Comparison of ENCODE assay signal across 9 mouse cellular contexts in the genomic region with DNA sequence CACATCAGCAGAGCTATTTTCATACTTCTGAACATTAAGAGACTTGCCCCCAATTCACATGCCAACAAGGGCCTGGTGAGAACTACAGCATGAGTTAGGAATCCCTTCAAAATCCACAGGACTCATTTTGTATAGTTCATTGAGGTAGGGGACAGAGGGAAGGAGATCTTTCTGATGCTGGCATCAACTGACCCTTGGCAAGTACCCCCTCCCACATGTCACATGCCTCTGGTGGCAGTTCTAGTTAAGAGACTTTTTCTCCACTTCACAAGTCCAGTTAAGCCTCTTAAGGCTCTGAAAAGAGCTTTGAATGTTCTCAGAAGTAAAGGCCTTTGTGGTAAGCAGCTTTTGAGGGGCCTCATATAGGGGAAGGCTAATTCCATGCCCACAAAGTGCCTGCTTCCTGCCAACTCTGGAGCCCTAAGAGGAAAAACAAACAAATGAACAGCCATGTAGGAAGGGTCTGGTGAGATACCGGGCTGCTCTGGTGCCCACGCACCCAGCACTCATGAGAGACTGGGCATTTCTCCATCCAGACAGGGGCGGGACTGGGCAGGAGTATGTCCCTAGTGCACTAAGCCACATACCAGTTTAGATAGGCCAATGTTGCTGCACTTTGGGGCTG. TPM values are rescaled to one million over a fixed set of nuclear protein-coding genes. Genes with fewer than 3 reads are reported as not detected.
A peak's percentile ranks its signal among the peaks of the same experiment; 100 is the strongest.
DNase-seq lines count a peak whose midpoint lies in the region; ATAC-seq and TF ChIP-seq lines count a peak whose summit lies in the region.
"Had no signal": no experiment of that assay in that cellular context is flagged by ENCODE, and none has a peak within 500 bp of the region (broad histone marks: within the 10 kb centered on the region; RNA-seq: fewer than 3 reads in every experiment).

No protein-coding gene starts in this region.

- no peak overlapping the region for H3K4me3 ChIP-seq in embryonic facial prominence, embryonic 13.5 days
- H3K4me3 ChIP-seq in embryonic facial prominence, embryonic 10.5 days, result no peak overlapping the region
- H3K4me3 ChIP-seq in heart, postnatal 0 days (ENCODE audit: low read depth, low read length), result no peak overlapping the region
- H3K4me3 ChIP-seq in midbrain, embryonic 12.5 days, result no peak overlapping the region
- H3K4me3 ChIP-seq: megakaryocyte, embryonic 14.5 days had no signal

- WGBS in embryonic facial prominence, embryonic 13.5 days, result 64% methylated on average over 3 of the region's 3 CpGs
- 81% methylated on average over 3 of the region's 3 CpGs for WGBS in embryonic facial prominence, embryonic 10.5 days
- 56% methylated on average over 3 of the region's 3 CpGs for WGBS in heart, postnatal 0 days
- 50% methylated on average over 3 of the region's 3 CpGs for WGBS in midbrain, embryonic 12.5 days

- H3K4me2 ChIP-seq in embryonic facial prominence, embryonic 13.5 days, result no peak overlapping the region
- no peak overlapping the region for H3K4me2 ChIP-seq in heart, postnatal 0 days (ENCODE audit: low read depth, low read length)
- no peak overlapping the region for H3K4me2 ChIP-seq in midbrain, embryonic 12.5 days (replicated peaks)

- H3K9ac ChIP-seq in embryonic facial prominence, embryonic 13.5 days, result no peak overlapping the region
- no peak overlapping the region for H3K9ac ChIP-seq in heart, postnatal 0 days (replicated peaks; ENCODE audit: low read depth, low read length)
- H3K9ac ChIP-seq in midbrain, embryonic 12.5 days (replicated peaks), result no peak overlapping the region

- peaks cover 20% of the 10 kb centered on the region for H3K4me1 ChIP-seq in embryonic facial prominence, embryonic 13.5 days
- peaks cover 21% of the 10 kb centered on the region; the same call in 1 of the 2 replicates for H3K4me1 ChIP-seq in embryonic facial prominence, embryonic 10.5 days
- peaks cover 15% of the 10 kb centered on the region; the same call in 1 of the 2 replicates for H3K4me1 ChIP-seq in heart, postnatal 0 days (ENCODE audit: control insufficient read depth, insufficient read depth)
- H3K4me1 ChIP-seq in midbrain, embryonic 12.5 days, result peaks cover 10% of the 10 kb centered on the region

- DNase-seq in embryonic facial prominence, embryonic 10.5 days (ENCODE audit: low spot score), result no peak
- peak; percentile 15 for DNase-seq in Muller cell, postnatal 12 days (ENCODE audit: inconsistent ontology term)
- DNase-seq in heart, postnatal 0 days (ENCODE audit: low spot score), result no peak
- DNase-seq in frontal cortex, adult 2 months (ENCODE audit: extremely low spot score in 1 of 2, low spot score in 1 of 2), result no peak
- DNase-seq in right cerebral cortex, adult 2 months (ENCODE audit: low spot score in 2 of 2), result no peak
- DNase-seq in right cerebral cortex, postnatal 14 days, result no peak

- peaks cover 16% of the 10 kb centered on the region for H3K36me3 ChIP-seq in embryonic facial prominence, embryonic 13.5 days
- H3K36me3 ChIP-seq in embryonic facial prominence, embryonic 10.5 days (replicated peaks), result no peaks in the 10 kb centered on the region
- H3K36me3 ChIP-seq in heart, postnatal 0 days (replicated peaks; ENCODE audit: control insufficient read depth, insufficient read depth, low read length), result no peaks in the 10 kb centered on the region
- H3K36me3 ChIP-seq in midbrain, embryonic 12.5 days, result no peaks in the 10 kb centered on the region

- H3K27me3 ChIP-seq in embryonic facial prominence, embryonic 13.5 days, result no peaks in the 10 kb centered on the region
- H3K27me3 ChIP-seq in embryonic facial prominence, embryonic 10.5 days (replicated peaks; ENCODE audit: low read depth, poor library complexity, severe bottlenecking), result no peaks in the 10 kb centered on the region
- H3K27me3 ChIP-seq in heart, postnatal 0 days (ENCODE audit: control insufficient read depth, insufficient read depth, low read length), result no peaks in the 10 kb centered on the region
- no peaks in the 10 kb centered on the region; the same call in 1 of the 2 replicates for H3K27me3 ChIP-seq in midbrain, embryonic 12.5 days
- H3K27me3 ChIP-seq: megakaryocyte, embryonic 14.5 days had no signal

- no peak for TF ChIP-seq EP300 in heart, postnatal 0 days (IDR thresholded peaks at IDR 0.05; ENCODE audit: low read depth)

- no peak for TF ChIP-seq CTCF in heart, postnatal 0 days (IDR thresholded peaks at IDR 0.05; ENCODE audit: low read depth)

- peak overlapping the region; percentile 44; the same call in 1 of the 2 replicates for H3K27ac ChIP-seq in embryonic facial prominence, embryonic 13.5 days
- no peak overlapping the region for H3K27ac ChIP-seq in embryonic facial prominence, embryonic 10.5 days (replicated peaks)
- peak overlapping the region; percentile 18; the same call in 1 of the 2 replicates for H3K27ac ChIP-seq in heart, postnatal 0 days (ENCODE audit: low read depth)
- H3K27ac ChIP-seq in midbrain, embryonic 12.5 days (replicated peaks), result no peak overlapping the region

- no peaks in the 10 kb centered on the region for H3K9me3 ChIP-seq in embryonic facial prominence, embryonic 13.5 days
- H3K9me3 ChIP-seq in embryonic facial prominence, embryonic 10.5 days, result no peaks in the 10 kb centered on the region
- no peaks in the 10 kb centered on the region for H3K9me3 ChIP-seq in heart, postnatal 0 days (replicated peaks; ENCODE audit: control insufficient read depth, low read length)
- H3K9me3 ChIP-seq in midbrain, embryonic 12.5 days, result no peaks in the 10 kb centered on the region
- H3K9me3 ChIP-seq: megakaryocyte, embryonic 14.5 days had no signal

- ATAC-seq in embryonic facial prominence, embryonic 13.5 days (ENCODE audit: insufficient number of reproducible peaks, insufficient read depth, low FRiP score, low TSS enrichment, low read depth), result peak; percentile 29; the same call in 1 of the 2 replicates
- peak; percentile 36; the same call in 1 of the 2 replicates for ATAC-seq in heart, postnatal 0 days (ENCODE audit: insufficient read depth, low read depth)
- peak; percentile 45; the same call in 1 of the 2 replicates for ATAC-seq in midbrain, embryonic 12.5 days (ENCODE audit: low FRiP score, low read depth)

RNA-seq across cellular contexts. Expression of gene Tc2n, which starts 48.0 kb away (rescaled TPM):
- polyA plus RNA-seq in embryonic facial prominence, embryonic 13.5 days (2015; fragmentation: Nextera tagmentation; extraction: Ambion mirVana), result 0.58 and 0.78 TPM in 2 replicates
- polyA plus RNA-seq in embryonic facial prominence, embryonic 10.5 days (2016; fragmentation: Nextera tagmentation; extraction: Ambion mirVana), result 0.23 and 0.55 TPM in 2 replicates
- total RNA-seq in heart, postnatal 0 days (2014; rRNA removed; ENCODE audit: low replicate concordance), result 0.89 and 0.99 TPM in 2 replicates
- polyA plus RNA-seq in heart, postnatal 0 days (2015; fragmentation: Nextera tagmentation; extraction: Ambion mirVana), result 0.31 and 0.33 TPM in 2 replicates
- polyA plus RNA-seq in midbrain, embryonic 12.5 days (2016; fragmentation: Nextera tagmentation; extraction: Ambion mirVana), result 0.03 and 0.05 TPM in 2 replicates
- 0.04 and 0.13 TPM in 2 replicates for polyA plus RNA-seq in frontal cortex, adult 2 months (2012; rRNA removed)

RNA-seq across cellular contexts. Expression of gene Fbln5, which starts 52.5 kb away (rescaled TPM):
- polyA plus RNA-seq in embryonic facial prominence, embryonic 13.5 days (2015; fragmentation: Nextera tagmentation; extraction: Ambion mirVana), result 91.8 and 123 TPM in 2 replicates
- polyA plus RNA-seq in embryonic facial prominence, embryonic 10.5 days (2016; fragmentation: Nextera tagmentation; extraction: Ambion mirVana), result 13.1 and 19.3 TPM in 2 replicates
- total RNA-seq in heart, postnatal 0 days (2014; rRNA removed; ENCODE audit: low replicate concordance), result 35.9 and 38.4 TPM in 2 replicates
- 56.0 and 61.6 TPM in 2 replicates for polyA plus RNA-seq in heart, postnatal 0 days (2015; fragmentation: Nextera tagmentation; extraction: Ambion mirVana)
- 13.7 and 20.3 TPM in 2 replicates for polyA plus RNA-seq in midbrain, embryonic 12.5 days (2016; fragmentation: Nextera tagmentation; extraction: Ambion mirVana)
- 4.2 and 7.3 TPM in 2 replicates for polyA plus RNA-seq in frontal cortex, adult 2 months (2012; rRNA removed)

Comparison
In these comparisons a context has a peak if more than half of its experiments do, and no peak if none do; other contexts are left out.
1. H3K27ac ChIP-seq: peak in embryonic facial prominence, embryonic 13.5 days (single experiment) and heart, postnatal 0 days (single experiment); none in embryonic facial prominence, embryonic 10.5 days (single experiment) and midbrain, embryonic 12.5 days (single experiment).
2. Peak in every context shown above with its lines, with median percentiles within 50 percentile points of each other: ATAC-seq.